Mouse (Mus musculus): ENCODE measurements at regions not wholly inside any gene's neighbourhood (a gene's known extent, or its start where the extent isn't known, plus 50 kb on each side); places are given as distances from the start of the nearest gene placed in this dataset.

DNA sequence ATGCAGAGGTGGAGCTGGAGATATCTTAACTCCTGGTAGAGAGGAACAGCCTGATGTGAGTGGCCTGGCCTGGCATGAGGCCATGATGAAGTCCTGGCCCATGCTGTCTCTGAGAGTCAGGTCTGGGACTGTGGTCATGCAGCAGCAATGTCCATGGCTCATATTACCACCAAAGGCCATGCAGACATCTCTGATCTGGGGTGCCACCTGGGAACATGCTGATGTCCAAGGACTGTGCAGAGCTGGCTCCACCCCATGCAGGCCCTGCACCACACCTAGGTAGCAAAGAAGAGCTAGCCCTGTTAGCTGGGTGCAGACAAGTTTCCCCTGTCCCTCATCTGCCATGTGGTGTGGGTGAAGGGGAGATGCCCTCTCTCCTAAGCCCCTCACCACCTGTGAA, 244.5 kb downstream of the Prdm13 start:
- TF ChIP-seq CTCF (IDR thresholded peaks at IDR 0.05; ENCODE audit: borderline replicate concordance, insufficient read depth, low read depth, low read length): no peak
- no peak for TF ChIP-seq POLR2A (IDR thresholded peaks at IDR 0.05; ENCODE audit: borderline replicate concordance, insufficient read depth, low read length)

Data from cerebellum, adult 2 months (tissue).